Mouse (Mus musculus) layer of hippocampus, adult 9-11 months (tissue): ENCODE results near the gene Hopx.

Source experiments
- DNase-seq: peaks from one replicate; pipeline ENCODE4 v3.0.0; 2022

Gene Hopx

GRCm38 (mm10) chr5:77061372-77062038 lies 53.4 kb downstream of the Hopx start:
- DNase-seq = peak; percentile 41

DNA sequence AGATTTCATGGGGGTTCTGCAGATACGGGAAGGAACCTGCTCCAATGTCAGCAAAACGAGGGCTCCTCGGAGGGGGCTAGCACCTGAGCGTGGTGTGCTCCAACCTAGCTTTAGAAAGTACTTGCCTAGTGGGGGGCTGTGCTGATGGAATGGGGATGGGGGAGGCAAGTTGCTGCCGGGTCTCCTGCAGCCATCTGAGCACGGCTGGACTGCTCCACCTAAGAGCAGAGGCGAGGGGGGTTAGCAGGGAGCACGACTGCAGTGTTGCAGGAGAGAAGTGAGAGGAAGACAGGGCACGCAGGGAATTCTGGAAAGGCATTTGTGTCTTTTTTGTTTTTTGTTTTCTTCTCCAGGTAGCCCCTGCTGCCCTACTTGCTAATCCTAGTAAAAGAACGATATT lies 54.6 kb downstream of the Hopx start:
- no peak for DNase-seq

- DNase-seq = no peak
These were observed 58.0 kb downstream of the Hopx start for GRCm38 (mm10) chr5:77056881-77057440.

DNA sequence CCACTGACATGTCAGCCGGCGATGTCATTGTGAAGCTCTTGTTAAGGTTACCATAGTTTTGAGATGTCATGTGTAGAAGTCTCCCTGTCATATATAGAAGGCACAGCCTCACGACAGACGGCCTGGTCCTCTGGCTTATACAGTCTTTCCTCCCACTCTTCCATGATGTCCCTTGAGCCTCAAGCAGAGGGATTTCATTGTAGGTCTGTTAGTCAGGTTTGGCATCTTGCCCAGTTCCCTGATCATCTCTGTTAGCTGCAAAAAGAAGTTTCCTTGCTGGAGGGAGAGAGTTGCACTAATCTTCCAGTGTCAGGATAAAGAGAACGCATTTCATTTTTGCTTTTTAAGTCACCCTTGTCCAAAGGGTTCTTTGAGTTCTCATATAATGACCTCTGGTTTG lies 62.3 kb downstream of the Hopx start:
- no peak for DNase-seq

DNA sequence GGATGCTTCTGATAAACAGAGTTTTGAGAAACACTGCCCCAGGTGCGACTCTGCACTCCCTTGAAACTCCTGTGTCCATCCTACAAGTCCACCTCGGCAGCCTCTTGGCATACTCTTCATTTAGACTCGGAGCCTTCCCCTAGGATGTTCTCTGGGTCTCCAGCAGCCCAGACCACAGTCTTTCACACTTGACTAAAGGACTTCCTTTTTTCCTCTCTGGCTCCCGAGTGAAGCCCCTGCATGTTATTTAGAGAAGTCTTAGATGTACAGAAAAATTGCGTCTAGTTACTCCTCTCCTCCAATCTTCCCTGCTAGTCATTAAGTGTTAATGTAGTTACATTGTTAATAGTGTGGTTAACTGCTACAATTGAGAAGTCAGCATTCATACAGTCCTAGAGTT lies 70.6 kb downstream of the Hopx start:
- no peak for DNase-seq

DNA sequence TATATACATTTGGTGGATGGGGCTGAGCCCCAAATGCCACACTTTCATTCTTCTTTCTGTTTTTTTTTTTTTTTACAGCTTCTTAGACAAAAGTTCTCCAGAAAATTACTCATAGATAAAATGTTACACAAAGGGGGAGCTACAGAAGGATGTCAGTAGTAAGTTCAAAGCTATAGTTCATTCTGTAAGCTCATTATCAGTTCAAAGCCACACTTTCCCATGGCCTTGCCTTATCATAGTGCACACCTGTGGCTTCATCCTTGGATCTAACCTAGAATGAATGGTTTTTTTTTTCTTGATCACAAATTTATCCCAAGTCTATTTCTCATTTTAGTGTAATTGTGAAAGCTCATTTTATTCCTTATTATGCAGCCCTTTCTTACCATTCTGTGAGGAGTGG lies 75.5 kb downstream of the Hopx start:
- DNase-seq = no peak

GRCm38 (mm10) chr5:77038451-77038850 lies 76.5 kb downstream of the Hopx start:
- DNase-seq = no peak
